Mouse (Mus musculus) CH12.LX (cell line): Measurements from ENCODE around the gene Caprin1.

Experiments
- CHD2 ChIP-seq: IDR thresholded peaks from 2 replicates; pipeline ENCODE4 v1.6.1; 2011; ENCODE audit warnings: low read length, improper control_type of control experiment
- CTCF ChIP-seq, 2 experiments: IDR thresholded peaks in 1 of 2; conservative IDR thresholded peaks in 1 of 2; 2 replicates each; pipeline ENCODE4 v1.5.1; 2011 to 2012; ENCODE audit warnings: low read depth in 2 of 2, low read length in 2 of 2, improper control_type of control experiment in 1 of 2, inconsistent platforms in 1 of 2, mild to moderate bottlenecking in 1 of 2, moderate library complexity in 1 of 2
- E2F4 ChIP-seq: IDR thresholded peaks from 2 replicates; pipeline ENCODE4 v1.6.1; 2011; ENCODE audit warnings: low read depth, low read length, improper control_type of control experiment; ENCODE audit not compliant: insufficient replicate concordance
- ELF1 ChIP-seq: IDR thresholded peaks from 2 replicates; pipeline ENCODE4 v1.6.1; 2014; ENCODE audit warnings: low read depth, mild to moderate bottlenecking, inconsistent platforms, low read length, improper control_type of control experiment
- EP300 ChIP-seq: IDR thresholded peaks from 2 replicates; pipeline ENCODE4 v1.6.1; 2011; ENCODE audit warnings: low read length, improper control_type of control experiment
- MAFK ChIP-seq: IDR thresholded peaks from 2 replicates; pipeline ENCODE4 v1.6.1; 2011; ENCODE audit warnings: low read length, improper control_type of control experiment; ENCODE audit not compliant: insufficient replicate concordance
- MXI1 ChIP-seq: IDR thresholded peaks from 2 replicates; pipeline ENCODE4 v1.6.1; 2011; ENCODE audit warnings: mild to moderate bottlenecking, low read depth, low read length, improper control_type of control experiment
- POLR2A ChIP-seq: IDR thresholded peaks from 2 replicates; pipeline ENCODE4 v1.6.1; 2011; ENCODE audit warnings: low read depth, mild to moderate bottlenecking, improper control_type of control experiment, low read length
- ZKSCAN1 ChIP-seq: IDR thresholded peaks from 2 replicates; pipeline ENCODE4 v1.6.1; 2012; ENCODE audit warnings: low read depth, inconsistent platforms, low read length, improper control_type of control experiment, borderline replicate concordance
- ZMIZ1 ChIP-seq: IDR thresholded peaks from 2 replicates; pipeline ENCODE4 v1.6.1; 2012; ENCODE audit warnings: low read depth, mild to moderate bottlenecking, inconsistent platforms, low read length, improper control_type of control experiment
- ZNF384 ChIP-seq: IDR thresholded peaks from 2 replicates; pipeline ENCODE4 v1.6.1; 2012; ENCODE audit warnings: low read depth, low read length, improper control_type of control experiment, inconsistent platforms

DNA sequence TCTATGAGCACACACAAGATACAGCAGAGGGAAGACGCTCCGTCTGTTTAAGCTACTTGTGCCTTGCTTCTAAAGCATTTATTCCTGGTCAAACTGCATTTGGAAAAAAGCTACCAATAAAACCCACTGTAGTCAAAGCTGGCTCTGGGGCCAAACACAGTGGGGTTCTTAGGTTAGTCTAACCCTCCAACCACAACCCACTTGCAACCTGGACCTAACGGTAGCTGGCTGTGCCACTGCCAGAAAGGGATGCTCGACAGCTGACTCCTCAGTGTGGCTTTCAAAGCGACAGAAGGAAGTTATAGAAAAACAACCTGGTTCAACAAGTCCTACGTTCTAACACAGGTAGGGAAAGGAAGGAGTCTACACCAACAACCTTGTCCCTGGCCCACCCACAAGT lies 66.0 kb downstream of the Caprin1 start:
- no peak for TF ChIP-seq CTCF (conservative IDR thresholded peaks at IDR 0.05 in 1 of 2, IDR thresholded peaks at IDR 0.05 in 1 of 2; ENCODE audit: low read depth in 2 of 2, low read length in 2 of 2)
- TF ChIP-seq EP300: no peak
- no peak for TF ChIP-seq MAFK
- no peak for TF ChIP-seq CHD2
- no peak for TF ChIP-seq ZMIZ1
- no peak for TF ChIP-seq ELF1
- no peak for TF ChIP-seq ZNF384
- TF ChIP-seq POLR2A: no peak
- no peak for TF ChIP-seq MXI1
- no peak for TF ChIP-seq E2F4
- no peak for TF ChIP-seq ZKSCAN1
